Mouse (Mus musculus): Measurements from ENCODE around the gene Pus10.

- TF ChIP-seq GATA1 (IDR thresholded peaks at IDR 0.05; ENCODE audit: low read length) (no peak), TAL1 (IDR thresholded peaks at IDR 0.05; ENCODE audit: low read length) (no peak)
Observed at GRCm38 (mm10) chr11:23647835-23648234, 17.6 kb upstream of the Pus10 start.

Measured in erythroblast, embryonic 14.5 days (primary cell).